Mouse (Mus musculus): ENCODE measurements around the gene Cops2. TPM values are rescaled to one million over a fixed set of nuclear protein-coding genes. Genes with fewer than 3 reads are reported as not detected.

The Cops2 gene
- polyA plus RNA-seq (2012; rRNA removed): 0.27 and 0.51 TPM in 2 replicates

GRCm38 (mm10) chr2:125858521-125859280, at the start of gene Cops2, which contains the start of gene Galk2:
Cops2 (minus strand) TSS chr2:125859139.
Galk2 (plus strand) TSS chr2:125859109.

DNA sequence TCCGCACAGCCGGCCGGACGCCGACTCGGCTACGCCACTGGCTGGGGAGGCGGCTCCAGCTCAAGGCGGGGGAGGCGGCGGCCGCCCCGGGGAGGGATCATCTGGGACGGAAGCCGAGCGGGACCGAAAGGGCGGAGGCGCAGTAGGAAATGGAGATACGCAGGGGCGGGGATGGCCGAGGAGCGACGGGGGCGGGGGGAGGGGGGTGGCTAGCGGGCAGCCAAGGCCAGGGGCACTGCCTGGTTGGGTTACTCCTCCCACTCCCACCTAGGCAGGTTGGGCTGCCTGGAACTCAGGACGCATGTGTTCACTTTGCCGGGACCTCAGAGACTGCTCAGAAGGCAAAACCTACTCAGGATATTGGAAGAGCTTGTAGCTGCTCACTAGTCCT, 76.2 kb downstream of the Cops2 start, which contains the start of gene Secisbp2l:
Secisbp2l (minus strand) TSS at position 152 of the 391 bp plus-strand sequence.

Other genes with a start within 250 kb of the Cops2 start
- 0.19 and 0.26 TPM in 2 replicates for gene Cep152, start 234.0 kb downstream of the Cops2 start, polyA plus RNA-seq (2012; rRNA removed)
- 4.2 and 8.8 TPM in 2 replicates for gene Eid1, start 186.0 kb downstream of the Cops2 start, polyA plus RNA-seq (2012; rRNA removed)
- gene Shc4, start 135.0 kb downstream of the Cops2 start, polyA plus RNA-seq (2012; rRNA removed): 0.15 and 0.34 TPM in 2 replicates
- gene Secisbp2l, start 76.3 kb downstream of the Cops2 start, polyA plus RNA-seq (2012; rRNA removed): 2.7 and 3.2 TPM in 2 replicates
- gene Galk2, start within 50 bp of the Cops2 start, polyA plus RNA-seq (2012; rRNA removed): 6.5 and 6.6 TPM in 2 replicates
- gene Fgf7, start 175.5 kb upstream of the Cops2 start, polyA plus RNA-seq (2012; rRNA removed): 0.69 and 1.0 TPM in 2 replicates